Mouse (Mus musculus): ENCODE measurements at regions not wholly inside any gene's neighbourhood (a gene's known extent, or its start where the extent isn't known, plus 50 kb on each side); places are given as distances from the start of the nearest gene placed in this dataset.

DNA sequence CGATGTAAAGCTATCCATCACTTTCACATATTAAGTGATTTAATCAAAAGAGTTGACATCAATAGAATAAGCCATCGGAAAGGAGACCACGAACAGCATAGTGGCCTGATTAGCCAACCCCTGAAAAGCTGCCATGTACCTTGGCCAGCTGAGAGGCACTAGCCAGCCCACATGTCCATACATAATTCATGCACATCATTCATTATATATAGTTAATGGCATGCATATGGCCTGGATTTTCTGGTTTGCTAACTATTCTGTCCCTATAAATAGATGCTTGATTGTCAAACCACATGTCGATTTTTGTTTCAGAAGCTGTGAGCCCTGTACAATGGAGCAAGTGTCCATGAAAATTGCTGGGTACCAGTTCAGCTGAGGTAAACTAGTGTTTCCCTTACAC is 93.5 kb upstream of the Slc28a3 start:
- Histone ChIP-seq H3K4me1 (ENCODE audit: control insufficient read depth, insufficient read depth, low read length) (no peaks in the 10 kb centered on the region), H3K27me3 (ENCODE audit: control insufficient read depth, insufficient read depth, low read length) (no peaks in the 10 kb centered on the region), H3K4me3 (no peak overlapping the region), H3K9ac (ENCODE audit: low read depth, low read length) (no peak overlapping the region), H3K36me3 (ENCODE audit: control insufficient read depth, insufficient read depth, low read length) (no peaks in the 10 kb centered on the region), H3K79me2 (replicated peaks; ENCODE audit: control insufficient read depth, insufficient read depth, low read length) (no peaks in the 10 kb centered on the region), H3K27ac (no peak overlapping the region)
- 83% methylated on average over 4 of the region's 4 CpGs for WGBS
- no peak for DNase-seq
- intact Hi-C loops (cut with DNase I), result no loop called here
- TF ChIP-seq POLR2A (IDR thresholded peaks at IDR 0.05; ENCODE audit: insufficient read depth, low read depth, low read length) (no peak), EP300 (IDR thresholded peaks at IDR 0.05; ENCODE audit: insufficient read depth, low read depth, low read length) (no peak), CTCF (IDR thresholded peaks at IDR 0.05) (no peak)

GRCm38 (mm10) chr13:58716584-58716983 is 89.8 kb upstream of the Ntrk2 start:
- TF ChIP-seq POLR2A (IDR thresholded peaks at IDR 0.05; ENCODE audit: insufficient read depth, low read depth, low read length) (no peak), CTCF (IDR thresholded peaks at IDR 0.05) (no peak), EP300 (IDR thresholded peaks at IDR 0.05; ENCODE audit: insufficient read depth, low read depth, low read length) (no peak)
- WGBS, result 62% methylated on average over 1 of the region's 1 CpGs

GRCm38 (mm10) chr13:58730500-58731105 is 75.8 kb upstream of the Ntrk2 start:
- no peaks in the 10 kb centered on the region for H3K36me3 ChIP-seq (ENCODE audit: control insufficient read depth, insufficient read depth, low read length)
- no peak overlapping the region for H3K9ac ChIP-seq (ENCODE audit: low read depth, low read length)
- no peak overlapping the region for H3K27ac ChIP-seq
- no peaks in the 10 kb centered on the region for H3K27me3 ChIP-seq (ENCODE audit: control insufficient read depth, insufficient read depth, low read length)
- H3K79me2 ChIP-seq (replicated peaks; ENCODE audit: control insufficient read depth, insufficient read depth, low read length), result no peaks in the 10 kb centered on the region
- H3K4me1 ChIP-seq (ENCODE audit: control insufficient read depth, insufficient read depth, low read length), result no peaks in the 10 kb centered on the region
- H3K4me3 ChIP-seq, result no peak overlapping the region
- TF ChIP-seq CTCF (IDR thresholded peaks at IDR 0.05), result no peak
- TF ChIP-seq POLR2A (IDR thresholded peaks at IDR 0.05; ENCODE audit: insufficient read depth, low read depth, low read length), result no peak
- no peak for TF ChIP-seq EP300 (IDR thresholded peaks at IDR 0.05; ENCODE audit: insufficient read depth, low read depth, low read length)
- intact Hi-C loops (cut with DNase I), result no loop called here
- no peak for DNase-seq
- 26% methylated on average over 6 of the region's 6 CpGs for WGBS

More at GRCm38 (mm10) chr13:58716584-58716983, 89.8 kb upstream of the Ntrk2 start:
- no peak overlapping the region for H3K9ac ChIP-seq (ENCODE audit: low read depth, low read length)
- H3K4me1 ChIP-seq (ENCODE audit: control insufficient read depth, insufficient read depth, low read length), result no peaks in the 10 kb centered on the region
- no peak overlapping the region for H3K4me3 ChIP-seq
- DNase-seq, result no peak
- no peaks in the 10 kb centered on the region for H3K79me2 ChIP-seq (replicated peaks; ENCODE audit: control insufficient read depth, insufficient read depth, low read length)
- H3K27me3 ChIP-seq (ENCODE audit: control insufficient read depth, insufficient read depth, low read length), result no peaks in the 10 kb centered on the region
- no peaks in the 10 kb centered on the region for H3K36me3 ChIP-seq (ENCODE audit: control insufficient read depth, insufficient read depth, low read length)
- H3K27ac ChIP-seq, result no peak overlapping the region
- intact Hi-C loops (cut with DNase I), result no loop called here

GRCm38 (mm10) chr13:58732776-58733175 is 73.6 kb upstream of the Ntrk2 start:
- intact Hi-C loops (cut with DNase I), result no loop called here

DNA sequence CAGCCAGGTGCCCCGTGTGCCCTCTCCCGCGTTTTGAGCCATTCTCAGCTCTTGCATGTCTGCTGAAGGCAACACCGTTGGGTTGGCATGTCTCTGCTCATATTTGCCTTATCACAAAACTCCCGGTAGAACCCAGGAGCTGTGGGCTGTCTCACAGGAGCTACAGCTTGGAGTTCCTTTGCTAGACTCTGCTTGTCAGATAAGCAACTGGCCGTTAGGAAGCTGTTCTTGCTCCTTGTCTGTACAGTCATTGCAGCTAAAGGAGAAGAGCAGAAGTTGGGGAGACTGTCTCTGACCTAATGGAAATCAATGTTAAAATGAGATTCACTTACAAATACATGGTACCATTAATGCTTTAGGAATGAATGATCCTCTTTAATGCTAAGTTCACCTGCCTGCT is 72.8 kb upstream of the Ntrk2 start:
- no peak overlapping the region for H3K9ac ChIP-seq (ENCODE audit: low read depth, low read length)
- 49% methylated on average over 6 of the region's 6 CpGs for WGBS
- intact Hi-C loops (cut with DNase I), result no loop called here

More at GRCm38 (mm10) chr13:58732776-58733175, 73.6 kb upstream of the Ntrk2 start:
- no peaks in the 10 kb centered on the region for H3K79me2 ChIP-seq (replicated peaks; ENCODE audit: control insufficient read depth, insufficient read depth, low read length)
- no peak overlapping the region for H3K9ac ChIP-seq (ENCODE audit: low read depth, low read length)
- TF ChIP-seq POLR2A (IDR thresholded peaks at IDR 0.05; ENCODE audit: insufficient read depth, low read depth, low read length) (no peak), EP300 (IDR thresholded peaks at IDR 0.05; ENCODE audit: insufficient read depth, low read depth, low read length) (no peak), CTCF (IDR thresholded peaks at IDR 0.05) (no peak)
- no peak overlapping the region for H3K27ac ChIP-seq
- DNase-seq, result no peak
- WGBS, result 66% methylated on average over 3 of the region's 3 CpGs
- no peaks in the 10 kb centered on the region for H3K27me3 ChIP-seq (ENCODE audit: control insufficient read depth, insufficient read depth, low read length)
- H3K4me3 ChIP-seq, result no peak overlapping the region
- H3K36me3 ChIP-seq (ENCODE audit: control insufficient read depth, insufficient read depth, low read length), result no peaks in the 10 kb centered on the region
- no peaks in the 10 kb centered on the region for H3K4me1 ChIP-seq (ENCODE audit: control insufficient read depth, insufficient read depth, low read length)

GRCm38 (mm10) chr13:58735577-58735976 is 70.8 kb upstream of the Ntrk2 start:
- H3K27ac ChIP-seq, result no peak overlapping the region
- no peaks in the 10 kb centered on the region for H3K79me2 ChIP-seq (replicated peaks; ENCODE audit: control insufficient read depth, insufficient read depth, low read length)
- TF ChIP-seq EP300 (IDR thresholded peaks at IDR 0.05; ENCODE audit: insufficient read depth, low read depth, low read length) (no peak), POLR2A (IDR thresholded peaks at IDR 0.05; ENCODE audit: insufficient read depth, low read depth, low read length) (no peak), CTCF (IDR thresholded peaks at IDR 0.05) (no peak)
- H3K9ac ChIP-seq (ENCODE audit: low read depth, low read length), result no peak overlapping the region
- no peaks in the 10 kb centered on the region for H3K4me1 ChIP-seq (ENCODE audit: control insufficient read depth, insufficient read depth, low read length)
- no peak overlapping the region for H3K4me3 ChIP-seq
- no peaks in the 10 kb centered on the region for H3K36me3 ChIP-seq (ENCODE audit: control insufficient read depth, insufficient read depth, low read length)
- no peaks in the 10 kb centered on the region for H3K27me3 ChIP-seq (ENCODE audit: control insufficient read depth, insufficient read depth, low read length)
- intact Hi-C loops (cut with DNase I), result no loop called here
- 19% methylated on average over 6 of the region's 6 CpGs for WGBS
- DNase-seq, result no peak

More for the DNA sequence above, 72.8 kb upstream of the Ntrk2 start:
- no peak overlapping the region for H3K4me3 ChIP-seq
- no peaks in the 10 kb centered on the region for H3K36me3 ChIP-seq (ENCODE audit: control insufficient read depth, insufficient read depth, low read length)
- no peak overlapping the region for H3K27ac ChIP-seq
- DNase-seq, result no peak
- H3K27me3 ChIP-seq (ENCODE audit: control insufficient read depth, insufficient read depth, low read length), result no peaks in the 10 kb centered on the region
- no peaks in the 10 kb centered on the region for H3K79me2 ChIP-seq (replicated peaks; ENCODE audit: control insufficient read depth, insufficient read depth, low read length)
- H3K4me1 ChIP-seq (ENCODE audit: control insufficient read depth, insufficient read depth, low read length), result no peaks in the 10 kb centered on the region
- TF ChIP-seq CTCF (IDR thresholded peaks at IDR 0.05), result no peak
- TF ChIP-seq EP300 (IDR thresholded peaks at IDR 0.05; ENCODE audit: insufficient read depth, low read depth, low read length), result no peak
- no peak for TF ChIP-seq POLR2A (IDR thresholded peaks at IDR 0.05; ENCODE audit: insufficient read depth, low read depth, low read length)

Data from heart, adult 2 months (tissue).